Mouse (Mus musculus): Measurements from ENCODE around the gene Tmem41b.

DNA sequence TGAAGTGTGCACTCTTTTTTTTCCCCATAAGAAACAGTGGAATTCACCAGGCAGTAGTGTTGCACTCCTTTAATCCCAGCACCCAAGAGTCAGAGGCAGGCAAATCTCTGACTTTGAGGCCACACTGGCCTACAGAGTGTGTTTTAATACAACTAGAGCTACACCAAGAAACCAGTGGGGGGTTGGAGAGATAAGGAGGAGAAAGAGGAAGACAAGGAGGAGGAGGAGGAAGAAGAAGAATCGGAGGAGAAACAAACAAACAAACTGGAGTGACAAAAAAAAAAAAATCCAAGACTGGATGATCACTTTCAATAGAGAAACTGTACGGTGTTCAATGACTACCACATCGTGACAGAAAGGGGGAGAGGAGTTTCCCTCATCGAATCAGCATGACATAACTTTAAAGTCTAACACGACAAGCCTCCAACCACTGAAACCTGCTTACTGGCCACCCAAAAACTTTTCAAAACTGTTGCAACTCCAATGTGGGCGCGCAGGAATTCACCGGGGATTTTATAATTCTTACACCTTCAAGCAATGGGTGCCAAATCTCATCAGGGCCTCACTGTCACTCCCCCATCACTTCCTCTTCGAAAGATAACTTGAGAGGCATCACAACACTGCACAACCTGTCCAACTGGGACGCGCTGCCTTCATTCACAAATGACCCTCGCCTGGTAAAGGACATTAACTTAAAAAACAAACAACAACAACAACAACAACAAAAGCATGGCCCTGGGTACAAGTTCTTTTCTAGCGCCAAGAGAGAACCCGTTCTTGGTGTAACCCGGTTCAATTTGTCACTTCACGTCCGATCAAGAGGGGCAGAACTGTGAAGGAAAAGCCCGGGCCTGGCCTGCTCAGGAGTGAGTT, 27.6 kb downstream of the Tmem41b start:
- TF ChIP-seq CTCF (IDR thresholded peaks at IDR 0.05; ENCODE audit: borderline replicate concordance, control insufficient read depth, extremely low read depth, insufficient read depth, low read length, poor library complexity) (no peak), POLR2A (IDR thresholded peaks at IDR 0.05; ENCODE audit: control insufficient read depth, extremely low read depth, insufficient read depth, low read length, poor library complexity) (no peak)
